Mouse (Mus musculus): ENCODE results near the gene Reep1.
"Not testable (repeated sequence)": the region's sequence is repeated elsewhere in the genome, so short reads cannot be mapped to it uniquely, and the experiment has no call there.

Gene Reep1

GRCm38 (mm10) chr6:71788348-71788747, 81.0 kb downstream of the Reep1 start:
- DNase-seq, result no peak

- DNase-seq, result no peak
Measured at GRCm38 (mm10) chr6:71791771-71792170, 84.4 kb downstream of the Reep1 start.

- no peak for DNase-seq
Measured at GRCm38 (mm10) chr6:71799391-71799790, 92.0 kb downstream of the Reep1 start.

GRCm38 (mm10) chr6:71801011-71801713, 93.8 kb downstream of the Reep1 start:
- no peak for DNase-seq

GRCm38 (mm10) chr6:71801714-71802094, 94.3 kb downstream of the Reep1 start:
- DNase-seq, result no peak

- DNase-seq, result no peak
Measured at GRCm38 (mm10) chr6:71803609-71804008, 96.2 kb downstream of the Reep1 start.

- DNase-seq, result peak; percentile 75
Measured at GRCm38 (mm10) chr6:71804061-71804829, 96.9 kb downstream of the Reep1 start.

GRCm38 (mm10) chr6:71806713-71807112, 99.4 kb downstream of the Reep1 start:
- no peak for DNase-seq

GRCm38 (mm10) chr6:71809890-71810289, 102.5 kb downstream of the Reep1 start:
- no peak for DNase-seq

GRCm38 (mm10) chr6:71812820-71813219, 105.5 kb downstream of the Reep1 start:
- DNase-seq, result no peak

- no peak for DNase-seq
Measured at GRCm38 (mm10) chr6:71819764-71820292, 112.5 kb downstream of the Reep1 start.

- no peak for DNase-seq
Measured at GRCm38 (mm10) chr6:71823085-71823484, 115.7 kb downstream of the Reep1 start.

- DNase-seq, result peak; percentile 88
Measured at GRCm38 (mm10) chr6:71823488-71823887, 116.1 kb downstream of the Reep1 start.

GRCm38 (mm10) chr6:71823961-71824360, 116.6 kb downstream of the Reep1 start:
- DNase-seq, result no peak

- DNase-seq, result no peak
Measured at GRCm38 (mm10) chr6:71826869-71827268, 119.5 kb downstream of the Reep1 start, which contains the start of gene Mrpl35. TSS of gene Mrpl35 (minus strand) at chr6:71826969.

- no peak for DNase-seq
Measured at GRCm38 (mm10) chr6:71829768-71830167, 122.4 kb downstream of the Reep1 start.

GRCm38 (mm10) chr6:71830690-71831580, 123.6 kb downstream of the Reep1 start, which contains the start of gene Immt:
TSS of gene Immt (plus strand) at chr6:71831331.
- peak; percentile 97 for DNase-seq

- peak; percentile 98 for DNase-seq
Measured at GRCm38 (mm10) chr6:71831581-71831960, 124.2 kb downstream of the Reep1 start.

GRCm38 (mm10) chr6:71836811-71837210, 129.4 kb downstream of the Reep1 start:
- peak; percentile 50 for DNase-seq

GRCm38 (mm10) chr6:71839815-71840214, 132.5 kb downstream of the Reep1 start:
- DNase-seq, result no peak

- DNase-seq, result no peak
Measured at GRCm38 (mm10) chr6:71840597-71841290, 133.4 kb downstream of the Reep1 start.

GRCm38 (mm10) chr6:71846906-71847305, 139.5 kb downstream of the Reep1 start:
- DNase-seq, result not testable (repeated sequence)

Data from cerebellum, adult 9-10 months (tissue).